Mouse (Mus musculus): Measurements from ENCODE around the gene Gapvd1.

DNA sequence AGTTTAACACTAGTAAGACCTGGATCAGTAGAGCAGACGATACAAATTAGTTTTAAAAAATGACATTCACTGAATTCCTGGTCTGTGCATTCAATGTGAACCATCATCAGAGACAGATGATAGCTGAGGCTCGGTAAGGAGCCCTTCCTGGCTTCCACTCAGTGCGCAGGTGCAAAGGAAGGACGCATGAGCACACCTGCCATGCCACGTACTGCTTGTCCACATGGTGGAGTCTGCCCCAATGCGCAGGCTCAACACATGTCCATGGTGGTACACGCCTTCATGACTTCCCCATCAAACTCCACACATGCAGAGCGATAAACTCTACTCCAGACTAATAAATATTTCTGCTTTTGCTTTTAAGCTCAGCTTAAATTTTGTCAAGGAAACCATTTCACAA is 78.0 kb downstream of the Gapvd1 start:
- TF ChIP-seq CTCF (IDR thresholded peaks at IDR 0.05; ENCODE audit: control insufficient read depth, insufficient read depth, insufficient replicate concordance, low read depth, low read length), result no peak
- TF ChIP-seq POLR2A (IDR thresholded peaks at IDR 0.05; ENCODE audit: control insufficient read depth, low read depth, low read length), result no peak
